Mouse (Mus musculus) MEL (cell line): ENCODE results near the gene Epb41l5.

ENCODE experiments used
- CHD2 ChIP-seq: IDR thresholded peaks from 2 replicates; pipeline ENCODE4 v1.6.1; 2011; ENCODE audit warnings: low read length, improper control_type of control experiment
- CTCF ChIP-seq, 3 experiments: IDR thresholded peaks in 2 of 3; conservative IDR thresholded peaks in 1 of 3; 2 replicates each; pipeline ENCODE4 v1.5.1; 2011 to 2012; ENCODE audit warnings: low read length in 3 of 3, low read depth in 2 of 3, mild to moderate bottlenecking in 2 of 3, improper control_type of control experiment in 1 of 3, inconsistent platforms in 1 of 3, mixed read lengths in 1 of 3, moderate library complexity in 1 of 3; ENCODE audit not compliant: control insufficient read depth in 1 of 3, insufficient read depth in 1 of 3, poor library complexity in 1 of 3, severe bottlenecking in 1 of 3
- ELF1 ChIP-seq: IDR thresholded peaks from 2 replicates; pipeline ENCODE4 v1.6.1; 2014; ENCODE audit warnings: low read depth, mild to moderate bottlenecking, inconsistent platforms, low read length, improper control_type of control experiment, moderate library complexity
- EP300 ChIP-seq, 2 experiments: IDR thresholded peaks; 2 replicates each; pipeline ENCODE4 v1.6.1; 2011; ENCODE audit warnings: improper control_type of control experiment in 2 of 2, low read length in 2 of 2, low read depth in 1 of 2, mild to moderate bottlenecking in 1 of 2
- GATA1 ChIP-seq: IDR thresholded peaks from 2 replicates; pipeline ENCODE4 v1.6.1; 2011; ENCODE audit warnings: low read depth, low read length, improper control_type of control experiment
- NELFE ChIP-seq: IDR thresholded peaks from 2 replicates; pipeline ENCODE4 v1.6.1; 2011; ENCODE audit warnings: low read depth, low read length, improper control_type of control experiment
- NRF1 ChIP-seq: IDR thresholded peaks from 2 replicates; pipeline ENCODE4 v1.6.1; 2014; ENCODE audit warnings: low read depth, mild to moderate bottlenecking, inconsistent platforms, low read length, improper control_type of control experiment, moderate library complexity; ENCODE audit not compliant: poor library complexity, insufficient read depth, severe bottlenecking
- POLR2A ChIP-seq, 2 experiments: IDR thresholded peaks; 2 replicates each; pipeline ENCODE4 v1.6.1; 2011 to 2012; ENCODE audit warnings: low read length in 2 of 2, mild to moderate bottlenecking in 2 of 2, control low read depth in 1 of 2, improper control_type of control experiment in 1 of 2, low read depth in 1 of 2, moderate library complexity in 1 of 2; ENCODE audit not compliant: control insufficient read depth in 1 of 2, insufficient read depth in 1 of 2, poor library complexity in 1 of 2
- SIN3A ChIP-seq: IDR thresholded peaks from 2 replicates; pipeline ENCODE4 v1.6.1; 2012; ENCODE audit warnings: low read length, improper control_type of control experiment, inconsistent platforms
- USF1 ChIP-seq: IDR thresholded peaks from 2 replicates; pipeline ENCODE4 v1.6.1; 2014; ENCODE audit warnings: low read depth, mild to moderate bottlenecking, inconsistent platforms, low read length, improper control_type of control experiment, moderate library complexity
- ZKSCAN1 ChIP-seq: IDR thresholded peaks from 2 replicates; pipeline ENCODE4 v1.6.1; 2012; ENCODE audit warnings: low read depth, mild to moderate bottlenecking, inconsistent platforms, low read length, improper control_type of control experiment, moderate library complexity
- ZNF384 ChIP-seq: IDR thresholded peaks from 2 replicates; pipeline ENCODE4 v1.6.1; 2012; ENCODE audit warnings: low read depth, mild to moderate bottlenecking, inconsistent platforms, low read length, improper control_type of control experiment

- TF ChIP-seq NELFE (no peak), POLR2A (IDR thresholded peaks at IDR 0.05; ENCODE audit: control insufficient read depth in 1 of 2, insufficient read depth in 1 of 2, low read depth in 1 of 2, low read length in 2 of 2, poor library complexity in 1 of 2) (no peak), ELF1 (no peak), EP300 (IDR thresholded peaks at IDR 0.05; ENCODE audit: low read depth in 1 of 2, low read length in 2 of 2) (no peak), CTCF (IDR thresholded peaks at IDR 0.05 in 2 of 3, conservative IDR thresholded peaks at IDR 0.05 in 1 of 3; ENCODE audit: control insufficient read depth in 1 of 3, insufficient read depth in 1 of 3, low read depth in 2 of 3, low read length in 3 of 3, poor library complexity in 1 of 3, severe bottlenecking in 1 of 3) (no peak), CHD2 (no peak), SIN3A (no peak), NRF1 (no peak), USF1 (no peak), GATA1 (no peak), ZNF384 (no peak), ZKSCAN1 (no peak)
Measured at GRCm38 (mm10) chr1:119521029-119521428, 127.8 kb downstream of the Epb41l5 start.
